Mouse (Mus musculus): ENCODE results near the gene Bcl2.

DNA sequence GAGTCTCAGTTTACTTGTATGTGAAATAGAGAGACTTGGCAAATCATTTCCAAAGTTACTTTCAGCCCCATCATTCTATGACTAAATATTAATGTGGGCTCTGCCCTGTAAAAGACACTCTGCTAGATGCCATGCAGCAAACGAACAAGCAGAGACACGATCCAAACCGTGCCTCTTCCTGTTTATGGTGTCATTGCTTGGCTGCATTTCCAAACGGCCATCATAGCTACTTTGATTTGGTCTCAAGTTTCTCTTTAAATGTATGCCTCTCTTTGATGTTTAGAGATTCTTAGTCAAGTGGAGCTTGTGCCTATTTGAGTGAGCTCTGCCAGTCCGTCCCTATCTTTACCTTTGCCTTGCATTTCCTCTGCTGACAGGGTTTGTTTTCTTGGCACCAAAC lies 111.5 kb downstream of the Bcl2 start:
- TF ChIP-seq CTCF (IDR thresholded peaks at IDR 0.05; ENCODE audit: low read depth) (no peak), EP300 (IDR thresholded peaks at IDR 0.05; ENCODE audit: low read depth) (no peak)

Measured in heart, postnatal 0 days (tissue).